Mouse (Mus musculus) limb, embryonic 12.5 days (tissue): ENCODE measurements around the gene Peg3. TPM values are rescaled to one million over a fixed set of nuclear protein-coding genes. Genes with fewer than 3 reads are reported as not detected.

Source experiments
- ATAC-seq: fragments of 200-750 bp; cut with Nextera tagmentation; 2 replicates; pipeline ENCODE4 v1.8.0; 2017; ENCODE audit warnings: low read depth, moderate TSS enrichment; ENCODE audit not compliant: insufficient number of reproducible peaks, insufficient read depth, low FRiP score, low TSS enrichment
- H3K27ac ChIP-seq: fragments of 300-500 bp; sonication (generic); 2 replicates; pipeline ENCODE4 v1.5.1; 2016; ENCODE audit warnings: mild to moderate bottlenecking, moderate library complexity
- H3K27me3 ChIP-seq: fragments of 300-500 bp; sonication (generic); 2 replicates; pipeline ENCODE4 v1.6.1; 2016; ENCODE audit warnings: mild to moderate bottlenecking, moderate library complexity
- H3K36me3 ChIP-seq: fragments of 300-500 bp; sonication (generic); 2 replicates; pipeline ENCODE4 v1.6.1; 2016; ENCODE audit warnings: mild to moderate bottlenecking, moderate library complexity
- H3K4me1 ChIP-seq: fragments of 300-500 bp; sonication (generic); replicated peaks from 2 replicates; pipeline ENCODE4 v1.6.1; 2016
- H3K4me2 ChIP-seq: fragments of 300-500 bp; sonication (generic); 2 replicates; pipeline ENCODE4 v1.6.1; 2016; ENCODE audit warnings: mild to moderate bottlenecking, moderate library complexity
- H3K4me3 ChIP-seq: fragments of 300-500 bp; sonication (generic); replicated peaks from 2 replicates; pipeline ENCODE4 v1.5.1; 2016; ENCODE audit warnings: mild to moderate bottlenecking
- H3K9ac ChIP-seq: fragments of 300-500 bp; sonication (generic); replicated peaks from 2 replicates; pipeline ENCODE4 v1.6.1; 2016; ENCODE audit warnings: mild to moderate bottlenecking, moderate library complexity
- H3K9me3 ChIP-seq: fragments of 300-500 bp; sonication (generic); 2 replicates; pipeline ENCODE4 v1.6.1; 2016; ENCODE audit warnings: mild to moderate bottlenecking, moderate library complexity
- WGBS: fragments of 180-500 bp; shearing (Covaris S2); methylation state at CpG from one replicate; pipeline ENCODE4 v1.1.7; 2016; 5-methylcytosine and 5-hydroxymethylcytosine counted together
- polyA plus RNA-seq: library from polyadenylated mRNA; unstranded; fragments of >200 nt; fragmentation: Nextera tagmentation; extraction: Ambion mirVana; gene quantifications from 2 replicates; pipeline ENCODE4 v1.2.1, GENCODE M21; 2016

The Peg3 gene
- polyA plus RNA-seq, 1 experiment from 2014 or later, result 217 TPM

GRCm38 (mm10) chr7:6753440-6753839, 23.2 kb upstream of the Peg3 start:
- H3K4me3 ChIP-seq, result no peak overlapping the region
- H3K4me2 ChIP-seq, result no peak overlapping the region
- no peak overlapping the region for H3K9ac ChIP-seq
- WGBS, result 14% methylated on average over 4 of the region's 4 CpGs
- H3K9me3 ChIP-seq, result peaks cover 3% of the 10 kb centered on the region; the same call in 1 of the 2 replicates
- H3K27ac ChIP-seq, result peak overlapping the region; percentile 70
- peaks cover 31% of the 10 kb centered on the region for H3K4me1 ChIP-seq
- H3K36me3 ChIP-seq, result no peaks in the 10 kb centered on the region
- ATAC-seq, result peak; percentile 82
- no peaks in the 10 kb centered on the region for H3K27me3 ChIP-seq

GRCm38 (mm10) chr7:6749196-6749595, 19.0 kb upstream of the Peg3 start:
- H3K9me3 ChIP-seq, result no peaks in the 10 kb centered on the region
- no peak overlapping the region for H3K4me3 ChIP-seq
- H3K36me3 ChIP-seq, result no peaks in the 10 kb centered on the region
- no peak overlapping the region for H3K27ac ChIP-seq
- no peak for ATAC-seq
- H3K4me2 ChIP-seq, result no peak overlapping the region
- H3K27me3 ChIP-seq, result no peaks in the 10 kb centered on the region
- no peak overlapping the region for H3K9ac ChIP-seq
- WGBS, result 34% methylated on average over 7 of the region's 7 CpGs
- peaks cover 49% of the 10 kb centered on the region for H3K4me1 ChIP-seq

- ATAC-seq, result no peak
- no peaks in the 10 kb centered on the region for H3K36me3 ChIP-seq
- no peaks in the 10 kb centered on the region for H3K27me3 ChIP-seq
- WGBS, result 32% methylated on average over 10 of the region's 10 CpGs
- H3K4me2 ChIP-seq, result no peak overlapping the region
- no peaks in the 10 kb centered on the region for H3K9me3 ChIP-seq
- H3K4me1 ChIP-seq, result peaks cover 31% of the 10 kb centered on the region
- no peak overlapping the region for H3K4me3 ChIP-seq
- H3K27ac ChIP-seq, result peak overlapping the region; percentile 41
- H3K9ac ChIP-seq, result no peak overlapping the region
Observed at GRCm38 (mm10) chr7:6744281-6744904, 14.2 kb upstream of the Peg3 start.

GRCm38 (mm10) chr7:6736060-6736459, 5.8 kb upstream of the Peg3 start:
- H3K27ac ChIP-seq, result no peak overlapping the region
- no peaks in the 10 kb centered on the region for H3K4me1 ChIP-seq
- no peak overlapping the region for H3K9ac ChIP-seq
- 41% methylated on average over 1 of the region's 1 CpGs for WGBS
- no peak for ATAC-seq
- H3K36me3 ChIP-seq, result no peaks in the 10 kb centered on the region
- no peak overlapping the region for H3K4me3 ChIP-seq
- no peaks in the 10 kb centered on the region for H3K27me3 ChIP-seq
- no peak overlapping the region for H3K4me2 ChIP-seq
- H3K9me3 ChIP-seq, result peaks cover 5% of the 10 kb centered on the region; the same call in 1 of the 2 replicates

GRCm38 (mm10) chr7:6731930-6732329, 1.7 kb upstream of the Peg3 start:
- Histone ChIP-seq H3K36me3 (peaks cover 5% of the 10 kb centered on the region; the same call in 1 of the 2 replicates), H3K27me3 (no peaks in the 10 kb centered on the region), H3K9me3 (peaks cover 47% of the 10 kb centered on the region), H3K4me2 (peak overlapping the region; percentile 55), H3K4me3 (peak overlapping the region; percentile 62), H3K9ac (peak overlapping the region; percentile 53), H3K27ac (peak overlapping the region; percentile 41; the same call in 1 of the 2 replicates), H3K4me1 (no peaks in the 10 kb centered on the region)
- ATAC-seq, result no peak
- WGBS, result 56% methylated on average over 4 of the region's 4 CpGs

- 0 out of 2 replicates have a peak overlapping the region, but pooled peaks have one; percentile 23 for H3K9ac ChIP-seq
- no peaks in the 10 kb centered on the region for H3K27me3 ChIP-seq
- WGBS, result 49% methylated on average over 3 of the region's 3 CpGs
- H3K9me3 ChIP-seq, result peaks cover 48% of the 10 kb centered on the region
- peak overlapping the region; percentile 62 for H3K4me3 ChIP-seq
- no peaks in the 10 kb centered on the region for H3K4me1 ChIP-seq
- peak overlapping the region; percentile 55 for H3K4me2 ChIP-seq
- peak overlapping the region; percentile 41; the same call in 1 of the 2 replicates for H3K27ac ChIP-seq
- H3K36me3 ChIP-seq, result peaks cover 9% of the 10 kb centered on the region; the same call in 1 of the 2 replicates
- no peak for ATAC-seq
Observed at GRCm38 (mm10) chr7:6731373-6731772, 1.1 kb upstream of the Peg3 start.

GRCm38 (mm10) chr7:6730801-6731200, 570 bp upstream of the Peg3 start:
- peak overlapping the region; percentile 55 for H3K4me2 ChIP-seq
- 55% methylated on average over 15 of the region's 15 CpGs for WGBS
- H3K27ac ChIP-seq, result peak overlapping the region; percentile 87
- peaks cover 48% of the 10 kb centered on the region for H3K9me3 ChIP-seq
- no peaks in the 10 kb centered on the region for H3K27me3 ChIP-seq
- H3K36me3 ChIP-seq, result peaks cover 13% of the 10 kb centered on the region; the same call in 1 of the 2 replicates
- no peaks in the 10 kb centered on the region for H3K4me1 ChIP-seq
- no peak for ATAC-seq
- peak overlapping the region; percentile 56 for H3K9ac ChIP-seq
- peak overlapping the region; percentile 62 for H3K4me3 ChIP-seq

GRCm38 (mm10) chr7:6729061-6729817, 992 bp downstream of the Peg3 start:
- peak; percentile 57 for ATAC-seq
- Histone ChIP-seq H3K4me3 (peak overlapping the region; percentile 62), H3K4me2 (peak overlapping the region; percentile 55), H3K9ac (peak overlapping the region; percentile 65), H3K27me3 (no peaks in the 10 kb centered on the region), H3K36me3 (peaks cover 27% of the 10 kb centered on the region), H3K27ac (peak overlapping the region; percentile 92), H3K9me3 (peaks cover 44% of the 10 kb centered on the region), H3K4me1 (no peaks in the 10 kb centered on the region)
- 42% methylated on average over 37 of the region's 37 CpGs for WGBS

- peak overlapping the region; percentile 50 for H3K4me2 ChIP-seq
- H3K4me3 ChIP-seq, result peak overlapping the region; percentile 62
- 53% methylated on average over 19 of the region's 19 CpGs for WGBS
- peaks cover 36% of the 10 kb centered on the region for H3K36me3 ChIP-seq
- H3K9me3 ChIP-seq, result peaks cover 44% of the 10 kb centered on the region
- peak overlapping the region; percentile 57 for H3K9ac ChIP-seq
- H3K27ac ChIP-seq, result peak overlapping the region; percentile 92; the same call in 1 of the 2 replicates
- H3K4me1 ChIP-seq, result no peaks in the 10 kb centered on the region
- peak; percentile 78 for ATAC-seq
- H3K27me3 ChIP-seq, result no peaks in the 10 kb centered on the region
Observed at GRCm38 (mm10) chr7:6728263-6728931, 1.8 kb downstream of the Peg3 start.

- no peak; the same call in 1 of the 2 replicates for ATAC-seq
- 63% methylated on average over 19 of the region's 19 CpGs for WGBS
- Histone ChIP-seq H3K4me1 (no peaks in the 10 kb centered on the region), H3K4me3 (peak overlapping the region; percentile 62), H3K4me2 (peak overlapping the region; percentile 50), H3K9me3 (peaks cover 44% of the 10 kb centered on the region), H3K27ac (no peak overlapping the region), H3K9ac (no peak overlapping the region), H3K36me3 (peaks cover 42% of the 10 kb centered on the region), H3K27me3 (no peaks in the 10 kb centered on the region)
Observed at GRCm38 (mm10) chr7:6727351-6728121, 2.7 kb downstream of the Peg3 start.
